Mouse (Mus musculus) urinary bladder, postnatal 25 days (tissue): ENCODE results near the gene Prss36.
"Not testable (repeated sequence)": the region's sequence is repeated elsewhere in the genome, so short reads cannot be mapped to it uniquely, and the experiment has no call there.

Experiments used
- DNase-seq: peaks from one replicate; pipeline ENCODE4 v3.0.0; 2022; ENCODE audit warnings: low spot score

Prss36 gene

DNA sequence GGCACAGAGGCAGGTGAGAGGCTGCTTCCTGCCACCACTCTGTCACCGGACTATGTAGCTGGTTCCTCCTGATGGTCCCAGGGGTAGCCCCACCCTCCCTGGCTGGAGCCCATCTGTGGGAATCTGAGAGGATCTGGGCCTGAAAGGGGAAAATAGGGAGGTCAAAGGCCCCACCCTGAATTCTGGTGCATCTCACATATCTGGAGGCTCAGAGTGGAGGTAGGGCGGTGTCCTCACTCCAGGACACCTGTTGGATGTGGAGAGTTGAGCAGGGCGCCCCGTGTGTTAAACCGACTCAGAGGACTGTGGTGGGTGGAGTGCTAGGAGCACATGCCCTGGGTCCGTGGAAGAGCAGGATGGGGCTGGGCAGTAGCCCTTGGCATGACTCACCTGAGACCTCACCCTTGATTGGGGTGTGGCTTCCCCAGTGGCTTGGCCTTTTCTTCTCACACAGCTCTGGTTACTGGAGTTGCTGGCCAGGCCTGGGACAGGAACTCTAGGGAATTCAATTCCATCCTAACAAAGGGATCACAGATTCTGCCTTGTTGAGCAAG, at the start of gene Prss36:
TSS of gene Prss36 (minus strand) at position 256 of the 554 bp plus-strand sequence.
- DNase-seq, result no peak

DNA sequence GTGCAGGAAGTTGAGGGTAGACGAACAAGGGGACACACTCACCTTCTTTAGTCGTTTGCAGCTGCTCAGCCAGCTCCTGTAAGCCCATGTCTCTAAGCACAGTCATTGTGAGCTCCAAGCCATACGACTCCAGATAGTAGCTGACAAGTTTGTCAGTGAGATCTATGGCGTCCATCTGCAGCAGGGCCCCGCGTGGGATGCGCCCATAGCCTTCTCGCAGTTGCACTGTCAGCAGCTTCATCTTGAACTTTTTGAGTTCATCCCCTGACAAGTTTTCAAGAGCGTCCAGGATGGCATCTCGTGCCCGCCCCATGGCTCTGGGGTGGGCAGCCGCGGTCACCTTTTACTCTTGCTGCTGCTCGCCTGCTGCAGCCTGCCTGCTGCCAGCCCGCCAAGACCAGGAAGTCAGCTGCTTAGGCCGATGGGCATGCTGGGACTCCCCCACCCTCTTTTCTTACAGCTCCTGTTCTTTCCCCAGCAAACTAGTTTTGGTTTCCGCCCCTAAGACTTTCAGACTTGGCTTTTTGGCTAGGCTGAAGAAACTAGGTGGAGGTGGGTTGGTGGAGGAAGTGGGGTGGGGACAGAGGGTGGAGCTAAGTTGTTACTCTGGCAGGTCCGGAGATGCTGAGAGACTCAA, 46.9 kb upstream of the Prss36 start, which contains the start of gene Pycard:
TSS of gene Pycard (minus strand) at position 527 of the 637 bp plus-strand sequence.
- DNase-seq, result peak; percentile 47

GRCm38 (mm10) chr7:127992488-127993340, 46.2 kb upstream of the Prss36 start:
- no peak for DNase-seq

DNA sequence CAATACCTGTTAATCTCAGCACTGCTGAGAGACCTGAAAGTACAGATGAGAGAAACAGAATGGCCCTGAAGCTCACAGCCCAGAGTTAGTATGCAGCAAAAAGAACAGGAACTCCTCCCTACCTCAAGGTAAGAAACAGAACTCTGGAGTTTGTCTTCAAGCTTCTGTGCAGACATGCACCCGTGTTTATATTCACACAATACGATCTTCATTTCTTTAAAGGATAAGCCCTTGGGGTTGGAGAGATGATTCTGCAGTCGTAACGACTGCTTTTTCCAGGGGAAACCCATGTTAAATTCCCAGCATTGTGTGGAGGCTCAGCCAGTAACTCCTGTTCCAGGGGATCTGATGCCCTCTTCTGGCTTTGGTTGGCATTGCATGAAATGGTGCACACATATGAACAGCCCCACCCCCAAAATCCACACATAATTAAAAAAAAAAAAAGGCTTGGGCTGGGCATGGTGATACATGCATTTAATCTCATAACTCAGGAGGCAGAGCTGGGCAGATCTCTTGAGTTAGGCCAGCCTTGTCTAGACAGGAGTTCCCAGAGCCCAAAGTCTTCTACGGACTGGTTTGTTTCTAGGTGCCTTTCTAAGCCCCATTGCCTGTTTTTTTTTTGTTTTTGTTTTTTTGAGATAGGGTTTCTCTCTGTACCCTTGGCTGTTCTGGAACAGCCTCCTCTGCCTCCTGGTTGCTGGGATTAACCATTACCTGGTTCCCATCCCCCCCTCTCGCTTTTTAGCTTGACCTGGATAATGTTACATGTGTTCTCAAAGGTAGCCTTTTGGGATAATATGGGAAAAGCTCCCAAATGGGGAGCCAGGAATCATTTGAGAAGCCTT, 45.3 kb upstream of the Prss36 start:
- DNase-seq, result peak; percentile 69

DNA sequence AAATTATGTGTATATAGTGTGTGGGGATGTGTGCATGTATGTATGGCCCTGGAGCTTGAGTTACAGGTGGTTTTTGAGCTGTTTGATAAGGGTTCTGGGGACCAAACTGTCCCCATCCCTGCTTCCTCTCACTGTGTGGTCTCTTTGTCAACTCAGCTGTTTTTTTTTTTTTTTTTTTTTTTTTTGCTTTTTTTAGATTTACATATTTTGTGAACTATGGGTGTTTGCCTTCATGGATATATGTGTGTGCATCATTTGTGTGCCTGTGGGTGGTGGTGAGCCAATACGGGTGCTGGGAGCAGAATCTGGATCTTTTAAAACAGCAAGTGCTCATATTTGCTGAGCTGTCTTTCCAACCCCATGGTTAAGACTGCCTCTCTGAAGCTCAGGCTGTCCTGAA, 42.4 kb upstream of the Prss36 start:
- DNase-seq, result no peak

GRCm38 (mm10) chr7:127980606-127981005, 34.1 kb upstream of the Prss36 start:
- DNase-seq, result no peak

DNA sequence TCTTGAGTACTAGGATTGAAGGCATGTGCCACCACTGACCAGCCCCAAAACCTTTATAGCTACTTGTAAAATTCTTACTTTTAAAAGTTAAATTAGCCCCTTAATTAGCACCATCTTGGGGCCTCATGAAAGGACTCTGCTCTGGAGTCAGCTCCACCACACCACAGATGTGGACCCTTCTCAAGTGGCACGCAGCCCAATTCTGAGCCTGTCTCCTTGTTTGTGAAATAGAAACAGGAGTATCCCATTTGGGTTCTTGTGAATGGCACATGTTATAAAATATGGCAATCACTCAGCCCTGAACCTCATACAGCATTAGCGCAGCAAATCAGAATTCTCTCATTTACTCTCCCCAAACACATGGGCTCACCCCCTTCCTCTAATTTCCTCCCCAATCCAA, 32.3 kb upstream of the Prss36 start:
- no peak for DNase-seq

- DNase-seq, result no peak
These were observed 27.9 kb upstream of the Prss36 start for GRCm38 (mm10) chr7:127974413-127974930.

DNA sequence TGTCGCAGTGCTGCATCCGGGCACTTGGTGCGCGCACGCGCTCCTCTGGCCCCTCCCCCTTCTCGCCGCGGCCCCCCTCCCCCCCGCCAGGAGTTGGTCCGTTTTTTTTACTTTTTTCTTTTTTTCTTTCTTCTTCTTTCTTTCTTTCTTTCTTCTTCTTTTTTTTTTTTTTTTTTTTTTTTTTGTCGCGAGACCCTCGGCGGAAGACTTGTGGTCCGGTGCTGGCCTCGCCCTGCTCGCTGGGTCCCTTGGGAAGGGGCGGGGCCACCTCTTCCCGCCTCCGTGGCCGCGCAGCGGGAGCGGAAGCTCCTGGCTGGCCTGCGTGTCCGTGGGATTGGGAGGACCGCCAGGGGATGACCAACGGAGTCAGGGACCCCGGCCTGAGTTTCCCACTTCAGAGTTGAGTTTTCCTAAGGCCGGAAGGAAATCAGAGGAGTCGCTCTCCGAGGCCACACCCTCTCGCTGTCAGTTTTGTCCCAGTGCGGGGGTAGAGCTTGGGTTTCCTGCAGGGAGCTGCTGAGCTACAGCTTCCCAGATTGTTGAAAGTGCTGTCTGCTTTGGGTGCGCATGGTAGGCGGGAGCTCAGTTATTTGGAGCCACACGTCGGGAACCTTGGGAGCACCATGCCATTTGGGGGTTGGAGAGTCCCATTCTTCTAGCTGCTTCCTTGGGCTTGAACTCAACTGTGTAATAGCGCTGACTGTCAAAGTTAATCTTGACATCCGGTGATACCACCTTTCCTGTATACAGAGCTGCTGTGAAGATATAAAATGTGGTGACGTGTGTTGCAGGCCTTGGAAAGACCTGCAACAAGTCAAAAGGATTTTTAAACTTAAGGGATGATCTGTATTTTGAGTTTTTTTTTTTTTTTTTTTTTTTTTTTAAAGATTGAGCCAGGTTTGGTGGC, 21.6 kb upstream of the Prss36 start:
- peak; percentile 69 for DNase-seq

- DNase-seq, result peak; percentile 98
These were observed 20.7 kb upstream of the Prss36 start, which contains the start of gene Fus for GRCm38 (mm10) chr7:127967004-127967921. TSS of gene Fus (plus strand) at chr7:127967457.

GRCm38 (mm10) chr7:127966371-127966918, 19.9 kb upstream of the Prss36 start:
- DNase-seq, result no peak

DNA sequence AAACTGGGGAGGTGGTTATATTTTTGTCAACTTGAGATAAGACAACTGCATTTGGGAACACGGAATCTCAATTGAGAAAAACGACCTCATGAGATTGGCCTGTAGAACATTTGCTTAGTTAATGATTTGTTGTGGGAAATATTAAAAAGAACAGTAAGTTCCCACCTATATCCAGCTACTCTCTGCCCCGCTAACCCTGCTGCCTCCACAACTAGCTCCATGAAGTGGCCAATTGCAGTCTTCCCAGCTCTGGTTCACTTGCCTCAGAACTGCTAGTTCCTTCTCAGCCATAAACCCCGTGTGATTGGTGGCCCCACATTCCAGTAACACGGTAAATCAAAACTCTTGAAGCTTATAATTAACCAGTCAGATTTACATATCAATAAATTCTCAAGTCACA, 12.8 kb upstream of the Prss36 start:
- DNase-seq, result no peak

DNA sequence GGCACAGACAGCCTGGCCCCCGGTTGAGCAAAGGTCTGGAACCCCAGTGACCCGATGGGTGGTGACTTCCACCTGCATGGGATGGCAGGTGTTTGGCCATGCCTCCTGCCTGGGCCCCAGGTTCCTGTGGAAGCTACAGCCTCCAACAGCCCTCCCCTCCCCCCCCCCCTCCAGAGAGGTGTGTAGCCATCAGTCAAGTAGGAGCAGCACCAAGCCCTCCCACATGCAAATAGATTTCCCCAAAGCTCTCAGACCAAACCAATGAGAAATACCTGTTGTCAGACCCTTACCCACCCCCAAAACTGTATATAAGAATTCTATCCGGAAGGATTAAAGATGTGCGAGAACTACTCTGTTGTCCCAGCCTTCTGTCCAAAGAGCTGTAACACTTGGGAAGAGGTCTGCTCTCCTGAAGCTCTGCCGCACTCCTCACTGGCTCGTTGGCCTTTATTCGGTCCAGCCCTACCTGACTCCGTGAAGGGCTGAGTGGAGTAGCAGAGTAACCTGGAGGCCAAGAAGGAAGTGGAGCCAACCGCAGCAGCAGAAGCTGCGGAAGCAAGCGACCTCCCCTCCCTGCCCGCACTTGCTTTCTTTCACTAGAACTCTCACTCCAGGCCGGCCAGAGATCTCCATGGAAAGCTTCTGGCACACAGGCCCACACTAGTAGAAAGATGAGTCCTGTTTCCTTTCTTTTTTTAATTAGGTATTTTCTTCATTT, 6.5 kb upstream of the Prss36 start:
- DNase-seq, result no peak

DNA sequence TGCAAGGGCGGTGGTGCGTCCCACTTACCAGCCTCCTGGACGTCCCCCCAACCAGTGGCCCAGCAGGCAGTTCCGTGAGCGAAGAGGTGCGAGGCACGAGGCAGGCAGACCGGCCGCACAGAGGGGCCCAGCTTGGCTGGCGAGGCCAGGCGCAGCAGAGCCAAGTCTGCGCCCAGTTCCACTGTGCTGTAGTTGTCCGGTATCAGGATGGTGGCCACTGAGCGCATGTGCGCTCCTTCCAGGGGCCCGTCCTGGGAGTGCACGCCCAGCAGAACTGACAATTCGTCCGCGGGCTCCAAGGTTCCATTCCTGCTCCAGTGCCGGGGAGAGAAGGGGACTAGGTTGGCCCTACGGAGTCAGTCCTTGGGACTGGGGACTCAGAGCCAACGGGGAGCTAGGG, 1.9 kb downstream of the Prss36 start:
- DNase-seq, result no peak

DNA sequence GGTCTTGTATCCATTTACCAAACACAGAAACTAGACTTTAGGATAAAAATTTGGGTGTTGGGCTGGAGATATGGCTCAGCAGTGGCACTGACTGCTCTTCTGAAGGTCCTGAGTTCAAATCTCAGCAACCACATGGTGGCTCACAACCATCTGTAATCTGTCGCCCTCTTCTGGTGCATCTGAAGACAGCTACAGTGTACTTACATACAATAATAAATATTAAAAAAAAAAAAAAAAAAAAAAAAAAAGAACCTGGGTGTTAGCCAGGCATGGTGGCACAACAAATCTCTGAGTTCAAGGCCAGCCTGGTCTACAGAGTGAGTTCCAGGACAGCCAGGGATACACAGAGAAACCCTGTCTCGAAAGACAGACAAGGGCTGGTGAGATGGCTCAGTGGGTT, 4.4 kb downstream of the Prss36 start:
- DNase-seq, result not testable (repeated sequence)

GRCm38 (mm10) chr7:127936216-127936884, 10.2 kb downstream of the Prss36 start:
- DNase-seq, result no peak

DNA sequence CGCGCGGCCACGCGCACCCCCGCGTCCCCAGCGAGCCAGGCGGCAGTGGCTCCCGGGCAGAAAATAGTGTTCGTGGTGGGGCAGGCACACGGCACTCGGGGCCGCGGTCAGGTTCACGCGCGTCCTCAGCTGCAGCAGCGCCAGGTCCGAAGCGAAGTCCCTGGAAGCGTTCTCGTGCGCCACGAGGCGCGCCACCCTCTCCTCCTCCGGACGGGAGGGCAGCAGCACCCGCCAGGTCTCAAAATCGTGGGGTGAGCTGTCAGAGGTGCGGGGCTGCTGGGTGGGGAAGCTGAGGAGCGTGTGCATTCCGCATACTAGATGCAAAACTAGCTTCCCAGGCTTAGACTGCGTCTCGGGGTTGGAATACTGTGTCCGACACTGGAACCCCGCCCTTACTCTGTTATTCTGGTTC, 10.8 kb downstream of the Prss36 start:
- DNase-seq, result no peak
